Mouse (Mus musculus) bone marrow, adult 2 months (tissue): ENCODE data around the gene Cacna1c. TPM values are rescaled to one million over a fixed set of nuclear protein-coding genes. Genes with fewer than 3 reads are reported as not detected.

Experiments used
- H3K27ac ChIP-seq: fragments of 200-500 bp; 2 replicates; pipeline ENCODE4 v1.5.1; 2012; ENCODE audit warnings: low read depth, mild to moderate bottlenecking, control low read depth, inconsistent platforms, low read length; ENCODE audit not compliant: control insufficient read depth, poor library complexity, insufficient read depth
- H3K4me1 ChIP-seq: fragments of 200-500 bp; 2 replicates; pipeline ENCODE4 v1.6.1; 2011; ENCODE audit warnings: low read length; ENCODE audit not compliant: control insufficient read depth, insufficient read depth
- H3K4me3 ChIP-seq: fragments of 200-500 bp; replicated peaks from 2 replicates; pipeline ENCODE3; 2011; ENCODE audit warnings: mild to moderate bottlenecking, low read depth, low read length, control low read depth; ENCODE audit not compliant: control insufficient read depth
- CTCF ChIP-seq: fragments of 200-500 bp; IDR thresholded peaks from 2 replicates; pipeline ENCODE4 v1.5.1; 2011; ENCODE audit warnings: low read length, control low read depth; ENCODE audit not compliant: control insufficient read depth, insufficient read depth
- POLR2A ChIP-seq: fragments of 200-500 bp; IDR thresholded peaks from 2 replicates; pipeline ENCODE4 v1.6.1; 2011; ENCODE audit warnings: low read depth, mild to moderate bottlenecking, control low read depth, low read length, borderline replicate concordance; ENCODE audit not compliant: control insufficient read depth
- WGBS: fragments of 180-500 bp; shearing (Covaris S2); methylation state at CpG from one replicate; pipeline ENCODE4 v1.1.7; 2018; 5-methylcytosine and 5-hydroxymethylcytosine counted together
- polyA plus RNA-seq: library from polyadenylated mRNA; stranded (reverse); fragments of >200 nt; gene quantifications from 2 replicates; pipeline ENCODE4 v1.2.4, GENCODE M21; 2011; ENCODE audit warnings: low replicate concordance; ENCODE audit not compliant: missing spikeins, insufficient read depth, insufficient read length

Gene Cacna1c
- polyA plus RNA-seq, 1 experiment, result 3.1 TPM

- Histone ChIP-seq H3K4me1 (no peaks in the 10 kb centered on the region; the same call in 1 of the 2 replicates), H3K4me3 (no peak overlapping the region), H3K27ac (no peak overlapping the region)
- TF ChIP-seq POLR2A (no peak), CTCF (no peak)
- WGBS, result 86% methylated on average over 5 of the region's 5 CpGs
These were observed 440.4 kb downstream of the Cacna1c start for GRCm38 (mm10) chr6:118755768-118756167.

GRCm38 (mm10) chr6:118754439-118754838, 441.8 kb downstream of the Cacna1c start:
- no peak for TF ChIP-seq CTCF
- no peak for TF ChIP-seq POLR2A
- 80% methylated on average over 3 of the region's 3 CpGs for WGBS

GRCm38 (mm10) chr6:118753787-118754186, 442.4 kb downstream of the Cacna1c start:
- TF ChIP-seq POLR2A (no peak), CTCF (no peak)
- no peaks in the 10 kb centered on the region; the same call in 1 of the 2 replicates for H3K4me1 ChIP-seq
- 90% methylated on average over 8 of the region's 8 CpGs for WGBS
- no peak overlapping the region for H3K27ac ChIP-seq
- no peak overlapping the region for H3K4me3 ChIP-seq

More at GRCm38 (mm10) chr6:118754439-118754838, 441.8 kb downstream of the Cacna1c start:
- Histone ChIP-seq H3K4me3 (no peak overlapping the region), H3K27ac (no peak overlapping the region), H3K4me1 (no peaks in the 10 kb centered on the region; the same call in 1 of the 2 replicates)

GRCm38 (mm10) chr6:118753064-118753463, 443.2 kb downstream of the Cacna1c start:
- H3K27ac ChIP-seq, result no peak overlapping the region
- no peak for TF ChIP-seq POLR2A
- TF ChIP-seq CTCF, result no peak
- 44% methylated on average over 5 of the region's 5 CpGs for WGBS
- no peaks in the 10 kb centered on the region; the same call in 1 of the 2 replicates for H3K4me1 ChIP-seq
- no peak overlapping the region for H3K4me3 ChIP-seq

GRCm38 (mm10) chr6:118749285-118749684, 446.9 kb downstream of the Cacna1c start:
- H3K4me1 ChIP-seq, result no peaks in the 10 kb centered on the region
- no peak overlapping the region for H3K27ac ChIP-seq
- WGBS, result 77% methylated on average over 1 of the region's 1 CpGs
- no peak for TF ChIP-seq POLR2A
- no peak for TF ChIP-seq CTCF
- H3K4me3 ChIP-seq, result no peak overlapping the region

GRCm38 (mm10) chr6:118742701-118743100, 453.5 kb downstream of the Cacna1c start:
- TF ChIP-seq CTCF (no peak), POLR2A (no peak)
- H3K27ac ChIP-seq, result no peak overlapping the region
- 87% methylated on average over 6 of the region's 6 CpGs for WGBS
- no peak overlapping the region for H3K4me3 ChIP-seq
- H3K4me1 ChIP-seq, result no peaks in the 10 kb centered on the region

- 89% methylated on average over 14 of the region's 14 CpGs for WGBS
These were observed 454.4 kb downstream of the Cacna1c start for GRCm38 (mm10) chr6:118741841-118742240.

GRCm38 (mm10) chr6:118739961-118740599, 456.1 kb downstream of the Cacna1c start:
- Histone ChIP-seq H3K4me1 (no peaks in the 10 kb centered on the region), H3K4me3 (no peak overlapping the region), H3K27ac (no peak overlapping the region)
- WGBS, result 81% methylated on average over 9 of the region's 9 CpGs
- TF ChIP-seq POLR2A (no peak), CTCF (no peak)

More at GRCm38 (mm10) chr6:118741841-118742240, 454.4 kb downstream of the Cacna1c start:
- H3K27ac ChIP-seq, result no peak overlapping the region
- H3K4me3 ChIP-seq, result no peak overlapping the region
- TF ChIP-seq POLR2A (no peak), CTCF (no peak)
- H3K4me1 ChIP-seq, result no peaks in the 10 kb centered on the region

- Histone ChIP-seq H3K4me1 (no peaks in the 10 kb centered on the region), H3K27ac (no peak overlapping the region), H3K4me3 (no peak overlapping the region)
- TF ChIP-seq POLR2A (no peak), CTCF (no peak)
- WGBS, result 71% methylated on average over 4 of the region's 4 CpGs
These were observed 456.9 kb downstream of the Cacna1c start for GRCm38 (mm10) chr6:118739344-118739743.
